Mouse (Mus musculus) lung, adult 10 weeks (tissue): ENCODE measurements around the gene Fcmr. TPM values are rescaled to one million over a fixed set of nuclear protein-coding genes. Genes with fewer than 3 reads are reported as not detected.

Experiments
- polyA plus RNA-seq: library from polyadenylated mRNA; stranded (reverse); fragments of 350-450 nt; fragmentation: Illumina TruSeq; extraction: RNeasy Lipid Tissue Mini Kit (QIAGEN cat#74804); gene quantifications from one replicate; pipeline ENCODE4 v1.2.3, GENCODE M21; 2014; ENCODE audit warnings: low read depth, low replicate concordance; ENCODE audit not compliant: insufficient read depth

Fcmr gene
- polyA plus RNA-seq, result 22.6 TPM

GRCm38 (mm10) chr1:130865541-130866221, at the start of gene Fcmr:
TSS of gene Fcmr (plus strand) at chr1:130865669.

DNA sequence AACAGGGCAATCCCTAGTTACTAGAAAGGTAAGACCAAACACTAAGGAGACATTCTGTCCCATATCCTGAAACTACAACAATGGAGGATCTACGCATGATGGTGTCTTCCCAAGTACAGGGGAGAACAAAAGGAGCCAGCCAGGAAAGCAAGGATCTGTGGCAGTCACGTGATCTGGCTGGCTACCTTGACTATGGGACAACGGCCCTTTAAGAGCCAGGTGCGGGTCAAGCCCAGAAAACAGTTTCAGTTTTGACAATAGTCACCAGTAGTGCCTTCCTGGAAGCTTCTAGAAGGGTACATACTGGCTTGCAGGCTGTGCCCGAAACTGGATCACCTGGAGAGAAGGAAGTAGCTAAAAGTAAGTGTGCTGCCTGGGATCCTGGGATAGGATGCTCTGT, 39.0 kb upstream of the Fcmr start, which contains the start of gene Pigr:
Gene Pigr, plus strand, starts transcription at position 237 of the 400 bp plus-strand sequence.

GRCm38 (mm10) chr1:130887354-130887753, 21.9 kb downstream of the Fcmr start, which contains the start of gene Il24:
TSS of gene Il24 (minus strand) at chr1:130887454.

DNA sequence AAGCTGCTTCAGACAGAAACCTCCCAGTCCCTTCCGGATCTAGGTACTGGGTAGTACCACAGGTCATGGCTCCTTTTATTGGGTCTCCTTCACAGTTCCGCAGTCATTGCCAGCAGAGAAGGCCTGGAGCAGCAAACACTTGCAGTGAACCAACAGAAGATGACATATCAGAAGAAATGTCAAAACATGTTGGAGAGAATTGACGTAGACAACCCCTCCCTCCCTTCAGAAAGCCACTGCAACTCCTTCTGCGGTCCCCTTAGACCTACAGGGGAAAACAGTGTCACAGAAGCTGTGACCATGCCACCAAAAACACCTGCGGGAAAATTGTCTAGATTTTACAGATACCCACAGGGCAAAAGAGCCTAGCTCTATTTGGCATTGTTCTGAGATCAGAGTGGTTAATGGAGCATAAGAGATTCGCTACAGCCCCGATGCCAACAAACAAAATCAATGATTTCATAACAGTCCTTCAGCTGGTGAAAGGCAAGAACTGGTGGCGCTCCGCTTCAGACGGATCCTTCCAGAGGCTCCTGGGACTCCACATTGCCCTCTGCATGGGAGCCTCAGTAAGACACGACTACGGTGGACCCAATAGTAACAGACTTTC, 46.0 kb downstream of the Fcmr start, which contains the start of gene Il20:
Gene Il20, minus strand, starts transcription at position 51 of the 610 bp plus-strand sequence.

Other genes starting within 250 kb of the Fcmr start
- gene Zp3r, start 236.0 kb upstream of the Fcmr start, polyA plus RNA-seq, result not detected
- 0.18 TPM for gene C4bp, start 204.0 kb upstream of the Fcmr start, polyA plus RNA-seq
- gene Gm29427, start 149.9 kb upstream of the Fcmr start, polyA plus RNA-seq, result not detected
- gene Yod1, start 148.3 kb upstream of the Fcmr start, polyA plus RNA-seq, result 2.7 TPM
- gene Pfkfb2, start 136.4 kb upstream of the Fcmr start, polyA plus RNA-seq, result 8.9 TPM
- 33.0 TPM for gene AA986860, start 133.7 kb upstream of the Fcmr start, polyA plus RNA-seq
- 0.31 TPM for gene Fcamr, start 64.8 kb upstream of the Fcmr start, polyA plus RNA-seq
- gene Pigr, start 39.0 kb upstream of the Fcmr start, polyA plus RNA-seq, result 19.6 TPM
- gene Il24, start 21.8 kb downstream of the Fcmr start, polyA plus RNA-seq, result not detected
- not detected for gene Il20, start 45.8 kb downstream of the Fcmr start, polyA plus RNA-seq
- gene Il19, start 74.4 kb downstream of the Fcmr start, polyA plus RNA-seq, result not detected
- gene Il10, start 154.2 kb downstream of the Fcmr start, polyA plus RNA-seq, result 0.18 TPM
- 85.4 TPM for gene Mapkapk2, start 232.2 kb downstream of the Fcmr start, polyA plus RNA-seq